Mouse (Mus musculus) forelimb bud, embryonic 11.5 days (tissue): ENCODE measurements at regions not wholly inside any gene's neighbourhood (a gene's known extent, or its start where the extent isn't known, plus 50 kb on each side); places are given as distances from the start of the nearest gene placed in this dataset.

Experiments used
- DNase-seq: peaks from one replicate; pipeline ENCODE4 v3.0.0-alpha.2; 2012; ENCODE audit warnings: low read depth, low spot score

GRCm38 (mm10) chr13:110540543-110541265 lies 145.9 kb downstream of the Plk2 start:
- no peak for DNase-seq

DNA sequence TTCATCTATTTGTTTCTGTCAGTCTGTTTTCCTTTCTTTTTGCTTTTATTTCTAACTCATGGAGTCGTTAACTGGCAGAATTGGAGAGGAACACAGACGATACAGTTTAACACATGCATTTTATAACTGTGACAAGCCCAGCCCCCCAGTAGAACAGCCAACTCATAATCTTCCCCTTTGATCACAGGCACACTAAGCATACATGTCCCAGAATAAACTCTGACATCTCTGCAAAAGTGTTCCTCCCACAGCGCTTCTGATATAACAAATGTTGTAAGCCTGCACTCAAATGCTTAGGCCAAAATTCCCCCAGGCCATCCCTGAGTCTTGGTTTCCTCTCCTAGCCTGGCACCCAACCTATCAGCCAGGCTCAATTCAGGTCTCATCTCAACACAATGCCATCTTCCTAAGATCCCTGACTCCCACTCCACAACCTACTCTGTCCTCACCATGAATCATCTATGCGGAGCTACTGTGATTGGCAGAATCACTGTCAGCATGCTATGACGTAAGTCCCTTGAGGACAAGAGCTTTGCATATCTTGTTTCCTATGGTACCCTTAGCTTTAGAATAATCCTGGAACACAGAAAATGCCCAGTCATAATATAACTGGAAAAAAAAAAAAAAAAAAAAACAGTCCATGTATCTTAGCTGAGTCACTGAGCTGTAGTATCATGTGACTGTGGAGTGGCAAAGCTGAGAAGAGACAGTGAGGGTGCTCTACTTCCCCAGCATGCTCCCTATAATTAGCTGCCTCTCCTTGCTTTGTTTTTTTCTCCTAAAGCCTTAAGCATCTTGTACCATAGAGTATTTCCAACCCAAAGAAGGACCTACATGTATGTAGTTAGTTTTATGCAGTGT lies 146.7 kb downstream of the Plk2 start:
- DNase-seq, result no peak

DNA sequence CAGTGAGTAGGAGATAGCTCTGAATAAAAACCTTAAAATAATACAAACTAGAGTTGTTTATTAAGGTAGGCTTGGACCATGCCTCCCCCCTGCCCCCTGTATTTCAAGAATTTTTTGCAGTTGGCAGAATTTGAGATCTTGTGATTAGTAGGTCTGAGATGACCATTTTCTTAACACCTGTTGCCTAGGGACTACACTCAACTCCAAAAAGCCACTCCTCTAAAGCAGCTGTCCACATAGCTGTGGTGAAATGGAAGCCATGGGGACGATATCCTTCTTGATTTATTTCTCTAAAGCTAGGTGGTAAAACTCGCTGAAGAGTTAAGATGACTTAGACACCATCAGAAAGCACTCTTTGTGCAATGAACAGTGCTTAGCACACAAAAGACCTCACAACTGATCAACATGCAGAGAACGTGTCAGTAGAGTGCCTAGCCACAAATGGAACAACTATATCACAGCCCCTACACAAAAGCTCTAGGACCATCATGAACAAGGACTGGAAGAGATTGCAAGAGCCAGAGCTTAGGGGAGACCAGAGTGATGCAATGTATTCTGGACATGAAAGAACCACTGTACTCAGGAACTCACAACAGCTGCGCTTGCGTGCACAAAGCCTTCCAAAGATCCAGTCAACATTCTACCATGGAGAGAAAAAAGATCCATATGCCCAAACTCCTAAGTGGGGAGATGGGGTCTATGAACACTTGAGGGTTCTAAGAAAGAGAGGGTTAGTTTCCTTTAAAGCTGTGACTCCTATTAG lies 147.6 kb downstream of the Plk2 start:
- no peak for DNase-seq

DNA sequence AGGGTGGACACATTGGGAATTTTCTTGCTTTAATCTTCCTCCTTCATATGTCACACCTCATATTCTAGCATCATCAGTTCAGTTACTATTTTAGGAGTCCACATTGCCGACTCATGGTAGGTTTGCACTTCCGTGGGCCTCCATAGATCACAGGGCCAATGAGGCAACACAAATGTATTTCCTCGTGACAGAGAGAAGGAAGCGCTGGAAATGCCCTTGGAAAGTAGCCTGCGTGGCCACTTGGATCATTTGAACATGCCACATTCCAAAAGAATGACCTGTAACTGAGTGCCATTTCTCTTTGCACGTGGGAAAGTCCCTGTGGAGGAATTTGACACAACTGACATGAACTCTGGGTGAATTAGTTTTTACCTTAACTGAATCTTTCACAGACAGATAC lies 150.6 kb downstream of the Plk2 start:
- DNase-seq, result no peak

DNA sequence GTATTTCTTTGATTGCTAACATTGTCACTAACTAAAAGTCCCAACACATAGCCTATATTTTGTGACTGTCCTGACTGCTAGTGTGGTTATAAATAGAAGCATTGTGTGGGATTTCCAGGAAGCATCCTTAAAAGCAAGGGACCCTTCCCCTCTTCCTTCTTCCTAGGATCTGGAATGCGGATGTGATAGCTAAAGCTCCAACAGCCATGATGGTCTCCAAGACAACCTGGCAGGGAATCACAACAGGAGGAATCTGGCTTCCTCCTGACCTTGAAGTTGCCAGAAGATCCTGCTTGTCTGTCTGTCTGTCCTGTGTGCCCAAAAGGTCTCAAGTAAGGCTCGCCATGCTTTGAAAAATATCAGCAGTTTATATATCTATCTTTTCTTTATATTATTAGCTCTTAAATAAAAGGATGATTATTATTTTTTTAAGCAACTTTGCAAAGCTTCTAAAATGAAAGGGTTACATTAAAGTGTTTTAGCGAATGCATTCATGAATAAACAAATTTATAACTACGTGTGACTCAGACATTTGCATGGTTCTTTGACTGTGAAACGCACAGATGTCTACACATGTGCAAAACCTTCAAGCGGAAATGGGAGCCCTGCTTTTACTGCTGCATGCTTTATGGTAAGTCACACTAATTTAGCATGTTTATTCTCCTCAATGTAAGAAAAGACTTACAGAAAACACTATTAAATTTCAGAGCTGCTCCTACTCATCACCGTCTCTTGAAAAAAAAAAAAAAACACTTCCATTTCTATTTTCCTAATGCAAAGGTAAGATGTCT lies 160.9 kb downstream of the Plk2 start:
- DNase-seq, result no peak

- DNase-seq, result no peak
Measured at GRCm38 (mm10) chr13:110556355-110557095, 161.7 kb downstream of the Plk2 start.

DNA sequence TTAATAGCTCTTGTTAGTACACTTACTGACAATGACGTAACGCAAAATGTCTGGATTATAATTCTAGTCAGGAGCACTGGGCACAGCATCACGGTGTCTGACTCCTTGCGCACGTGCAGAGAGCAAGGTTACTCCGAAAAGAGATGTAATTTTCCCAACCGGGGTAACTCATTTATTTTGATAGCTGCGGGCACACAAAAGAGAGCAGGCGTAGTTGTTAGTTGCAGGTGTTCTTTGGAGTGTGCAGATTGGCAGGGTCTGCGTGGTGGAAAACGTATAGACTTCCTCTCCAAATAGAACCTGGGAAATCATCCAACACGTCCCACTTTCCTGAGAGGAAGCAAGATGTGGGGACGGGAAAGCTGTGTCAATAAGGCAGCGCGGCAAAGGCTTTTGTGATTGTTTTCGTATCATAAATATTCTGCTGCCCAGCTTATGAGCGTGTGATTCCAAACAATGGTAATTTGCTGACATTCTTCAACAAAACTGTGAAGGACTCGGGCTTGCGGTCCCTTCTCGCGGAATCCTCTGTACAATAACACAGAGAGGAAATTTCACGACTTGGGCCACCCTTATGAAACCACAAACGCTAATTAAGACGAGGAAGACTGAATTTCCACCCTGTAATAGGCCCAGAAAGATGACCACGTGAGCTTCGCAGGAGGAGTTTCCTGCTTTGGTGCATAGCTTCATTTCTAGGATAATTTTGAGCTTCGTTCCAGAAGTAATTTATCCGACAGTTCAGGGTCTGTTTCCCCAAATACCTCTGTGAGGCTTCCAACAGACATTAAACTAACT lies 163.3 kb downstream of the Plk2 start:
- DNase-seq, result no peak

DNA sequence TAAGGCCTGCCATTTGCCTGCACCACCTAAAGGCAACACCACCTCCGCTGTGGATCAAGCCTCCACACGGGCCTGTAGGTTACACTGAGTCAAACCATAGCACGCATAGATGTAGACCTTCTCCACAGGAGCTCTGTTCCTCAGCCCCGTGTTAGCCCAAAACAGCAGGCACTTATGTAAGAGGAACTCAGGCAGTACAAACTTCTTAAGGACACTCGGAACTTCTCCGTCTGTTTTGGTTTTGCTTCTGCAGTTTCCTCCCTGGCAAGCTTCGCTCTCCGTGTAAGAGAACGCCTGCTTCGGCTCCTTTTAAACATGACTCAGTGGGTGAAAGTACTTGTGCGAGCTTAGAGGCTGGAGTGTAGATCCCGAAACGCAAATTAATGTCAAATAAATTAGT lies 165.7 kb downstream of the Plk2 start:
- no peak for DNase-seq

DNA sequence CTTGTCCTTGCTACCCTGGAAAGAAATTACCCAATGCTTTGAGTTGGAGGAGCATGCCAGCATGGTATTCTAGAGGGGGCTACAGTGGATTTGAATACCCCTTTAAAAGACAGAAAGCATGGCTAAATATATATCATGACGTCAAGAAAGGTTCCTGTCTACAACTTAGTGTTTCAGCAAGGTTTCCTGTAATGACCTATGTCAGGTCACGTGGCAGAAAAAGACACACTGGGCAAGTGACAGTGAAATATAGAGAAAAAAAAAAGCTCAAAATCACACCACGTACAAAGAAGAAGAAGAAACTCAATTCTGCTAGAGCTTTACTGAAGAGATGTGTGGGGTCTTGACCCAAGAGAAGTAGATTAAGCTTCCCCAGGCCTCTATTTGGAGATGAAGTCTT lies 167.7 kb downstream of the Plk2 start:
- DNase-seq, result no peak

- no peak for DNase-seq
Measured at GRCm38 (mm10) chr13:110562902-110563301, 168.1 kb downstream of the Plk2 start.

DNA sequence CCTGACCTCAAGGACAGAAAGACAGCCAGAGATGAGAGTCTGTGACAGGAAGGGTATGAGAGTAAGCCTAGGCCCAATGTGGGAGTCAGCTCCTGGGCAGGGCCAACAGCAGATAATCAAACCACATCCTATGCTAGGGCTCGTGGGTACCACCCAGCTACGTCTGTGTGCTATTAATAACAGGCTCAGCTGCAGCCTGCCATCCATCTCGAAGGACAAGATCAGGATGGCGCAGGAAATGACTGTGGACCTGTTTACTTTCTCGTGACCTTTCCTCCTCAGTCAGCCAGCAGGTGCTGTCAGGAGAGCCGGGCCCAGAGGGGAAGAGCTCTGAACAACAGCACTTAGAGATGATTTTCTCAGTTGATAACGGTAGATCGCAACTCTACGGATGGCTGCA lies 169.1 kb downstream of the Plk2 start:
- DNase-seq, result no peak

- no peak for DNase-seq
Measured at GRCm38 (mm10) chr13:110568482-110569179, 173.8 kb downstream of the Plk2 start.

- no peak for DNase-seq
Measured at GRCm38 (mm10) chr13:110569180-110569512, 174.3 kb downstream of the Plk2 start.

- no peak for DNase-seq
Measured at GRCm38 (mm10) chr13:110570386-110570785, 175.5 kb downstream of the Plk2 start.

DNA sequence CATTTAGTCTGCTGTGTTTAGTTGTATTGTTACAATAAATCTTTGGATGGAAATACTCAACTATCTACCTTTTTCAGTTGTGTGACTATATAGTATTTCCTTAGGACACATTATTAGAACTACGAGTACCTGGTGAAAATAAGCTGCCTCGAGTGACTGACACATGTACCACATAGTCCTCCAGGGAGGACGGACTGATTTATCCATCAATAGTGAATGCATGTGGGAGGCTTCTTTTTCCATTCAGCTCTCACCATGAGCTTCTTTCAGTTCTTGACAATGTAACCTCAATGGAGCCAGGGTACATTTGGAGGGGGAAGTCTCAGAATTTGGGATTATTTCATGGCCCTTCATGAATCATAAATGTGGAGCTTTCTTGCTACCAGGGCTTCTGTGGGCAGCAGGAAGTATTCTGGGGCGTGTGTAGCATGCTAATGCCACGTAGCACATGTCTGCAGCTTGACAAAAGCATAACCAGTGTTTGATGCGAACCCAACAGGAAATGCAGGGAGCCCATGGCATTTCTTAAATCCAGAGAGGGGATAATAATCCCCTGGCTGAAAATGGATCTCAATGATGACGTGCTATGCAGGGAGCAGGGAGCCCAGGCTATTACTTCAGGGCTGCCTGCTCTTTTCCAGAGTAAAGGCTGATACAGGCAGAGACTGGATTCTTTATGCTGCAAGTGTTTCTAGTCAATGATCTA lies 178.7 kb downstream of the Plk2 start:
- no peak for DNase-seq

DNA sequence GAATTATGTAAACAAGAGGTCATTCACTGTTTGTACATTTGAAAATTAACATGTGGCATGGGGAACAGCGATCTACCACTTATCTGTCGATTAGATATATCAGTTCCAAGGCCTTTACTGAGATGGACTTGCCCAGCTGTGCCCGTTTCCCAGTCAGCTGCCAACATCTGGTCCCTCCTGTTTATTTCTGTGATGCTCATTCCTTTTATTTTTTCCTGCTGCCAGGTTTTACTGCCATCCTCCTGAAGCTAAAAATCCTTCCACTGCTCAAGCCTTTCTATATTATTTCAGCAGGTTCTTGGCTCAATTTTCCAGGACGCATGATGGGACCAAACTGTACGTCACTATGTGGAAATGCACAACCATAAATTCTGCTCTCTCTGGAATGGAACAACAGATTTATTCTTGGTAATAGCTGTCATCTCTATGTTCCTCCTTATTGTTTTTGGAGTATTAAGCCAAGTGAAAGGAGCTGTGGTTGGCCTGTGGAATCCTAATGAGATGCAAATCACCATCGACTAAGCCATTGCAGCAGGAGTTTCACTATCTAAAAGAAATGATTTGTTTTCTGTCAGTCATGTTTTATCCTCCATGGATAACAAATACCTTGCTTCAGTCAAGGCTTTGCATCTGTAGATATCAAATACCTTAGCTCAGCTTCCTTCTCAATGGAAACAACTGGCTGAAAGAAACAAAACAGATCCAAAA lies 180.1 kb downstream of the Plk2 start:
- DNase-seq, result no peak

DNA sequence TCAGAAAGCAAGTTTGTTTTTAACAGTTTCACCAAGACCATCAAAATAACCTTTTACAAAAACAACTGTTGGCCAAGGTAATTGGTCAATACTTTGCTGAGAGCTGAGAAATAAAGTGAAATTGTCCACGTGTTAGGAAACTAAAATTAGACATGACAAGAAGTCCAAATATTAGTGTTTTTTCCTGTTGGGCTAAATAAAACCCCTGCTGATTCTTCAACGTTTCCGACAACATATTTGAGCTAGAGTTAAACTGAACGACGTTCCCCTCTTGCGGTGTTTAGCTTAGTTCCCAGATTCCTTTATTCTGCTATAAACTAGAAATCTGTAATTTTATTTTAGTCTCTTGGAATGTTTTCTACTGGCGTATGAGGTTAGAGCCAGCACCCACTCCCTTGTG lies 183.3 kb downstream of the Plk2 start:
- no peak for DNase-seq

- no peak for DNase-seq
Measured at GRCm38 (mm10) chr13:110580166-110580565, 185.3 kb downstream of the Plk2 start.
